Mouse (Mus musculus) left cerebral cortex, postnatal 25 days (tissue): ENCODE results near the gene Sugp1. TPM values are rescaled to one million over a fixed set of nuclear protein-coding genes. Genes with fewer than 3 reads are reported as not detected.
"Not testable (repeated sequence)": the region's sequence is repeated elsewhere in the genome, so short reads cannot be mapped to it uniquely, and the experiment has no call there.

ENCODE experiments used
- DNase-seq, 2 experiments: peaks; one replicate each; pipeline ENCODE4 v3.0.0; 2022; ENCODE audit warnings: low spot score in 2 of 2, mixed read lengths in 1 of 2
- intact Hi-C: fragments of 180-260 bp; cut with DNase I; formaldehyde crosslinking; loops from one replicate; pipeline ENCODE4 v1.15.1; 2025
- total RNA-seq, 2 experiments: library from RNA; stranded (reverse); gene quantifications; 2 replicates each; pipeline ENCODE4 v1.2.3; 2021

Sugp1 gene
- total RNA-seq, 2 experiments from 2014 or later = 46.5 to 47.5 TPM

DNA sequence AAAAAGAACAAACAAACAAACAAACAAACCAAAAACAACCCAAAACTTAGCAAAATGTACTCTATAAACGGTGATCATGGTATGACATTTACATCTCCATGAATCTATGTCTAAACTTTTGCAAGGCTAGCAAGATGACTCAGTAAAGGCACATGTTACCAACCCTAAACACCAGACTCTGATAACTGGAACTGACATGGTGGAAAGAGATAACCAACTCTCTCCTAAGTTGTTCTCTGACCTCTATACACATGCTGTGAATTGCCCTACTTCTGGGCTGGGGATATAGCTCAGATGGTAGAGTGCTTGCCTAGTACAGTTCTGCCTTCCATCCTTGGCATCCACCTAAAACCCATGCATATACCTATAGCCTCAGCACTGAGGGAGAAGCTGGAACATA is 4.6 kb upstream of the Sugp1 start:
- DNase-seq = no peak
- intact Hi-C loops = no loop called here

GRCm38 (mm10) chr8:70041885-70042546 is 597 bp upstream of the Sugp1 start:
- intact Hi-C loops = no loop called here
- no peak for DNase-seq

DNA sequence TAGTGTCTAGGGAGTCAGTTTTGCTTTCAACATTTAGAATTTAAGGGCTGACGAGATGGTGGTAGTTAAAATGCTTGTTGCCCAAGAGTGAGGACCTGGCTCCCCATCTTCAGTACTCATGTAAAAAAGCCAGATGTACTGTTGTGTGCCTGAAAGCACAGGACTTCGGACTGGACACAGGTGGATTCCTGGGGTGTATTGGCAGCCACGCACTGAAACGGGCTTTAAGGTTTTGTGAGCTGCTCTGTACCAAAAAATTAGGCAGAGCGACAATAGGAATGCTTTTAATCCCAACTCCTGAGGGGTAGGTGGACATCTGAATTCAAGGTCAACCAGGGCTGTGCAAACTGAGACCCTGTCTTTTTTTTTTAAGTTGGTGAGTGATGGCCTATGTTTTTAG is 1.4 kb downstream of the Sugp1 start:
- intact Hi-C loops = no loop called here
- no peak for DNase-seq

- no peak for DNase-seq
- intact Hi-C loops = no loop called here
Measured at GRCm38 (mm10) chr8:70049662-70050061, 7.0 kb downstream of the Sugp1 start.

- DNase-seq, intact Hi-C loops: not testable (repeated sequence)
Measured at GRCm38 (mm10) chr8:70050434-70050833, 7.8 kb downstream of the Sugp1 start.

DNA sequence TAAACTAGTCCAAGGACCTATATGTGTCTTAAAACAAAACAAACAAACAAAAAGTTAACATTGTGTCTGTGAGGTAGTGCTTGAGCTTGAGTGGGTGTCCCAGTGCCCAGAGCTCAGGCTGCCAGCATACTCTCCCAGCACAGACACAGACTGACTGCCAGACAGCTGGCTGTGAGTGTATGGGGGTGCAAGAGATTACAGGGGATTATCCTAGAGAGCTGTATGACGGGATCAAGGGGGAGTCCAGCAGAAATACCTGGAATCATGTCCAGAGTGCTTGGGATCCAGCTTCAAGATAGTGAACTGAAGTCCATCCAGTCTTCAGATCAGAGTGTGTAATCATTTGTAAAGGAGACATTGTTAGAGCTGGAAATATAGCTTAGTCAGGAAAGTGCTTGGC is 15.1 kb downstream of the Sugp1 start:
- no peak for DNase-seq
- intact Hi-C loops = no loop called here

DNA sequence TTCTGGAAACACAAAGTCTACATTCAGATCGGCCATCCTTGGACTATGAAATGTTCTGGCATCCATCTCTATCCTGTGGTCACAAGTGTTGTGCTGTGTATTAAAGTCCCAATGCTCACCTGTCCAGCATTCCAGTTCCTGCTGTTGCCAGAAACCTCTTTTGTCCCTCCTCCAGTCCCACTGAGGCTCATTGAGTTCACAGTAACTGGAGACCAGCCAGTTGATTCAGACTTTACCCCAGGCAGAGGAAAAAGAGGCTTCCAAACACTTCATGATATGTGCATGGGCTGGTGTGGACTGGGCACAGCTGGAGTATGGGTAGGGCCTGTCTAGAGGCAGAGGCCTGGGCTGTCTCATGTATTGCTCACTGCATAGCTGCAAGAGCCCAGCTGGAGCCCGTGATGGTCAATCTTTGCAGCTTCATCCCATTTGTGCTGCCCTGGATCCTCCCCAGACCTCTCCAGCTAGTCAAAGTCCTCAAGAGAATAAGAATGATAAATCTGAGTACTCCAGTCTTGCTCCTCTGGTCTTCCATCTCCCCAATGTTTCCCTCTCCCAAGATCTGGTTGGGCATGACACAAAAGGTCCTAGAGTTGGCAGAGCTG is 29.3 kb downstream of the Sugp1 start:
- intact Hi-C loops = no loop called here
- no peak for DNase-seq

DNA sequence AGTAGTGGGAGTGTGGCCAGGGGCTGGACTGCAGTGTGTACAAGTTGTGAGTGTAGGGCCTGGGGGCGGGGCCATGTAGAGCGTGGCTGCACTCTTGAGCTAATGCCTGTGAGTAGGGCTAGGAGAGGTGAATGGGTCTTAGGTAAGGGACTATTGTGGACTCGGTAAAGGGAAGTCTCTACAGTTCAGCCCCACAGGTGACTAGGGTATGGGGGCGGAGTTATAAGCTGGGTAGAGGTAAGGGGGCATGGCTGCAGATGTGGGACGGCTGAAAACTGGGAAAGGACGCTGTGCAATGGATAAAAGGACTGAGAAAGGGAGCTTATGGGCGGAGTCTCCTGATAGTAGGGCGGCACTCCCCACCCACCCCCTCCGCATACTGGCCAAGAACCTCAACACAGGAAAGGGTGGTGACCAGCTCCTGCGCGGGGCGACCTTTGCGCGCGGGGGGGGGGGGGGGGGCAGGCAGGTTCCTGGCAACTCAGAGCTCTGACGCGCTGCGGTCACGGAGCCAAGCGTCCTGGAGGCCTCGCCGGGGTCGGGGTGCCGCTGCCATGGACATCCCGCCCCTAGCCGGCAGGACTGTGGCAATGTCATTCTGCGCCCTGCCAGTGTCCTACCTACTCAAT is 29.9 kb downstream of the Sugp1 start, which contains the start of gene Tm6sf2:
TSS of gene Tm6sf2 (plus strand) at position 484 of the 629 bp plus-strand sequence.
- intact Hi-C loops = no loop called here
- DNase-seq = no peak

DNA sequence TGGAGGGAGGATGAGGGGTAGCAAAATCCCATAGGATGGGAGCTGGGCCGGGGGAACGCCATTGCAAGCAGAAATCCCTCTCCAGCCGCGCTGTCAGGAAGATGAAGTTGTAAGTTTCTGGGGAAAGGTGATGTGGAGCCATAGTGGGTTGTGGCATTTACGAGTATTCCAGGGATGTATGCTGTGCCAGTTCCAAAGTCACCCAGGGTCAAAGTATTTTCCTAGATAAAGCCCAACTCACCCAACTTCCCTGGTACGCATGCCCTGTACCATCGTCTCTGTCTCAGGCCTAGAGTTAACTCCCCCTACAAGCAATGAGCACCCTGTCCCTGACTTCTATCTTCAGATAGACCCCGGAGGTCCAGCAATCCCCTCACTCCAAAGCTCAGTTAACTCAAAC is 30.5 kb downstream of the Sugp1 start:
- DNase-seq = no peak
- intact Hi-C loops = no loop called here

DNA sequence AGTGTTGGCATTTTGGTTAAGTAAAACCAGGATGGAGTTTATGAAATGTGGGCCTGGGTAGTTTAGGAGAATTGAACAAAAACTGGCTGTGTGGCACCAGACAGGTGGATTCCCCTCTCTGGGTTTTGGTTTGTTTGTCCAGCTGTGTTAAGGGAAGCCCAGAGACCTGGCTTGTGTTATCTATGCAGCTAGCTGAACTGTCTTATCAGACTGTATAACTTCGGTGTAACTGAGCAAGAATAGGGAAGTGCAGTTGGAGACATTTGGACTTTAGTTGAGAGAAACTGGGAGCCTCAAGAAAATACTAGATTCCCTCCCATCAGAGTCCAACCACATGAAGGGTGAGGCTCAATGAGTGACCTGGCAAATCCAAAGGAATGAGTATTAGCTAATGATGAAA is 31.1 kb downstream of the Sugp1 start:
- DNase-seq = no peak
- intact Hi-C loops = no loop called here

DNA sequence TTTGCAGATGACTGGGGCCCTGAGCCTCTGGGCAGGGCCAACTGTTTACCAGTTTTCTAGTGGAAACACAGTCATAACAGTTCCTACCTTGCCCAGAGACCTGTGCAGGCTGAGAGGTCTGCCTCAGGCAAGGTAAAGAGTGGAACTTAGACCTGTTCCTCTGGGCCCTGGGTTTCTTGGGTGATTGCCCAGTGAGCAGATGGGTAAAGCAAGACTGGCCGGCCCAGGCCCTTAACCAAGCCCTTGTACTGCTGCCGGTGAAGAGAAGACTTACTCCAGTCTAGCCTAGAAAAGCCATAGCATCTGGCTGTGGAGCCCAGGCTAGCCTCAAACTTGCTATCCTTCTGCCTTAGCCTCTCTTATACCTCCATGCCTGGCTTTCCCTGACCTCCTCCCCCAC is 39.4 kb downstream of the Sugp1 start:
- intact Hi-C loops = no loop called here
- no peak for DNase-seq

GRCm38 (mm10) chr8:70083285-70083684 is 40.7 kb downstream of the Sugp1 start, which contains the start of gene Hapln4:
Hapln4 (plus strand) TSS chr8:70083457.
- DNase-seq = peak; percentile 60 to 80
- intact Hi-C loops = no loop called here

DNA sequence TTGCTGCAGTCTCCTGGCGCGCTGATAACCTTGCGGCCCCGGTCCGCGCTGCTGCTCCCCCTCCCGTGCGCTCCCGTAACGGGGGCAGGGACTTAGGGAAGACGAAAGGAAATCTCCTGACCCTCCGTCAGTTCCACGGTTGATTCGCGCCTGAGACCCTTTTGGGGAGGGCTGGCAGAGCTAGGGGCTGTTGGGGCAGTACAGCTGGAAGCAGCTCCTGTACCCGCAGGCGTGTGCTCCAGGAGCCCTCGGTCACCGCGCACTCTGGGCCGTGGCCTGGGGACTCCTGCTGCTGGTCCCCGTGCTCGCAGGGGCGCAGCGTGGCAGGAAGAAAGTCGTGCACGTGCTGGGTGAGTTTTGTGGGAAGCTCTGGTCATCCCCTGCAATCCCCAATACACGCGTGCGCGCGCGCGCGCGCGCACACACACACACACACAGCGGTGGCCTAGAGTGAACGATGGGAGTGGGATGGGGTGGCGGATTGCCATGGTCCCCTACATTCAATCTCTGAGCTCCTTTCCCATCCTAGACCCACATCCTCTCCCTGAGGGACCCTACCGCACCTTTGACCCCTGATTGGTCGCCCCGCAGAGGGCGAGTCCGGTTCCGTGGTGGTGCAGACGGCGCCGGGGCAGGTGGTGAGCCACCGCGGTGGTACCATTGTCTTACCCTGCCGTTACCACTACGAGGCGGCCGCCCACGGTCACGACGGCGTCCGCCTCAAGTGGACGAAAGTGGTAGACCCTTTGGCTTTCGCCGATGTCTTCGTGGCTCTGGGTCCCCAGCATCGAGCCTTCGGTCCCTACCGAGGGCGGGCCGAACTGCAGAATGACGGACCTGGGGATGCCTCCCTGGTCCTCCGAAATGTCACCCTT is 41.8 kb downstream of the Sugp1 start:
- intact Hi-C loops = no loop called here
- DNase-seq = no peak

DNA sequence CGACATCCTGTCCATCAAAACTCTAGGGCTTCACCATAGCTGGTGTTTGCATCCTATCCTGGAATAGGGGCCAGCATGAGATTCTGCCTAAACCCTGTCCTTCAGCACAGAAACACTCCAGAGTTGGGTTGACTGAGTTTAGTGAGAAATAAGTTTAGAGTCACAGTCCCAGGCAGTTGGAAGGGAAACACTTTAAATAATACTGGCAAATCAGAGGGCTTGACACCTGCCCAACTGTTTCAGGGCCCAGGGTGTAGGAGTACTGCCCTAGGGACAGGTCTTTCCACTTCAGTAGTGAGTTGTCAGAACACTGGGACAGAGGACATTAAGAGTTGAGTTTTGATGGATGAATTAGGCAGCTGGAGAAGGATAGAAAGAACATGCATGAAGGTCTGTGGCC is 43.5 kb downstream of the Sugp1 start:
- intact Hi-C loops = loop anchor here (2.0 kb wide), 1 partner anchor 37 kb away; no protein-coding TSS in a partner anchor
- no peak for DNase-seq

- no peak for DNase-seq
- intact Hi-C loops = loop anchor here (1.0 to 2.0 kb wide), 2 partner anchors 36 to 79 kb away; no protein-coding TSS in a partner anchor
Measured at GRCm38 (mm10) chr8:70087237-70087636, 44.6 kb downstream of the Sugp1 start.

DNA sequence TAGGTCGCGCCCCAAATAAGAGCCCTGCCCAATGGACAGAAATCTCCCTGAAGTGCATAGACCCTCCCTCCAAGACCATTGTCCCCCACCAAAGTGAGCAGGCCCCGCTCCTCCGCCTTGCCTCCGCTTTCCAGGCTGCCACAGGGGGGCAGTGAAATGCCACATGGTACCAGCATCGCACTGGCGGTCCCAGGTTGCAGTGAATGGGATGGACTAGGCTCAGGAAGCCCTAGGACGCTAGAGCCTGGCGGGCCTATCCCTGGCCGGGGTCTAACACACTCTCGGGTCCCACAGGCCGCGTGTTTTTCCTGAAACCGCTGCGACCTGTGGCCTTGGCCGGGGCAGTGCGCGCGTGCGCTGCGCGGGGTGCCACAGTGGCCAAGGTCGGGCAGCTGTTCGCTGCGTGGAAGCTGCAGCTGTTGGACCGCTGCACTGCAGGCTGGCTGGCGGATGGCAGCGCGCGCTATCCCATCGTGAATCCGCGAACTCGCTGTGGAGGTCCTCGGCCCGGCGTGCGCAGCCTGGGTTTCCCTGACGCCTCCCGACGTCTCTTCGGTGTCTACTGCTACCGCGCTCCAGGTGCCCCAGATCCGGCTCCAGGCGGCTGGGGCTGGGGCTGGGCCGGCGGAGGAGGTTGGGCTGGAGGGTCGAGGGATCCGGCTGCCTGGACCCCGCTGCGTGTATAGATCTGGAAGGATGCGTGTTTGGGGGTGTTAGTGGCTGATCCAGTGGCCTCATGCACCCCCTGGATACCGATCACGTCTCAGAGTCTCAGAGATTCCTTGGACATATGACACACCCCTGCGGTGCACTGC is 45.4 kb downstream of the Sugp1 start:
- intact Hi-C loops = loop anchor here (1.0 to 2.0 kb wide), 2 partner anchors 35 to 78 kb away; no protein-coding TSS in a partner anchor
- peak; percentile 71 to 77 for DNase-seq

DNA sequence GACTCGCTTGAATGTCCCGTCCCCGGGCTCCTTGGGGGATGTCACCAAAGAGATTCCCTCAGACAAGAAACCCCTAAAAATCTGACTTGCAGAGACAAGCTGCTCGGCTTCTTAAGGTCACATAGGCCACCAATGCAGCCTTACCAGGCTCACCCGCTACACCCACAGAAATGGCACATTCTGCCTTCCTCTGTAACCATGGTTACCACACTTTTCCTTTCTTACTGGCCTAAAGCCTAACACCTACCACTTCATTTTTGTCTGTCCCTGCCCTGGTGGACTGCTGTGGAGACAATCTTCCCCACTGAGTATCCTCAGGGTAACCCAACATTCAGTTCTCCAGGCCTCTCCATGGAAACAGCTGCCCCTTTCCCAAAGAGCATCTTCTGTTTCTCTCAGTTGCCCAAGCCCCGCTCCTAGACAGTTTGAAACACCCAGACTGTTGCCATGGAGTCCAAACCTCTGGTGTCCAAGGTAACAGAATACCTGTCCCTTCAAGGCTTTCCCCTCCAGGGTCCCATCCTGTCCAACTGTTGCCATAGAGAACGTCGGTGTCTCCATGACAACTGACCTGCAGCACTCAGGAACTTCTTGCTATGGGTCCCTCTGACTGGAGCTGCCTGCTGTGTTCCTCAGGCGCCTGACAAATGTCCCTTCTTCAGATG is 46.8 kb downstream of the Sugp1 start:
- intact Hi-C loops = no loop called here
- peak in 1 of 2 experiments; percentile 69 for DNase-seq

DNA sequence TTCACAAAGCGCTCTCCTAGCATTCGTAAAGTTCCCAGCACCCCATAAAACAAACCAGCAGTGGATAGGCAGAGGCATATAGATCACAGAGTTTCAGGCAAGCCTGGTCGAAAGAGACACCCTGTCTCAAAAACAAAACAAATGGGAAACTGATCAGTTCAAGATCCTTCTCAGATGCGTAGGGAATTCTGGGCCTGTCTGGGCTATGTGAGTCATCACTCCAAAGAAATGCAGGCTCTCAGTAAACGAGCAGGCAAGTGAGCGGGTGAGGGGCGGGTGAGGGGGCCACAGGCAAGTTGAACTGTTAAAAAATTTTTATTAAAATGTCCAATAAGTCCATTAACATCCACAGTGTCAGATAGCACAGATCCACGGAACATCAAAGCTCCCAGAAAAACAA is 50.2 kb downstream of the Sugp1 start:
- peak in 1 of 2 experiments; percentile 57 for DNase-seq
- intact Hi-C loops = no loop called here
